Mouse (Mus musculus) spleen, postnatal 4 days (tissue): ENCODE data around the gene Tnrc6a.
"Not testable (repeated sequence)": the region's sequence is repeated elsewhere in the genome, so short reads cannot be mapped to it uniquely, and the experiment has no call there.

Source experiments
- DNase-seq, 2 experiments: peaks; one replicate each; pipeline ENCODE4 v3.0.0; 2022; ENCODE audit warnings: low spot score in 2 of 2

Tnrc6a gene

DNA sequence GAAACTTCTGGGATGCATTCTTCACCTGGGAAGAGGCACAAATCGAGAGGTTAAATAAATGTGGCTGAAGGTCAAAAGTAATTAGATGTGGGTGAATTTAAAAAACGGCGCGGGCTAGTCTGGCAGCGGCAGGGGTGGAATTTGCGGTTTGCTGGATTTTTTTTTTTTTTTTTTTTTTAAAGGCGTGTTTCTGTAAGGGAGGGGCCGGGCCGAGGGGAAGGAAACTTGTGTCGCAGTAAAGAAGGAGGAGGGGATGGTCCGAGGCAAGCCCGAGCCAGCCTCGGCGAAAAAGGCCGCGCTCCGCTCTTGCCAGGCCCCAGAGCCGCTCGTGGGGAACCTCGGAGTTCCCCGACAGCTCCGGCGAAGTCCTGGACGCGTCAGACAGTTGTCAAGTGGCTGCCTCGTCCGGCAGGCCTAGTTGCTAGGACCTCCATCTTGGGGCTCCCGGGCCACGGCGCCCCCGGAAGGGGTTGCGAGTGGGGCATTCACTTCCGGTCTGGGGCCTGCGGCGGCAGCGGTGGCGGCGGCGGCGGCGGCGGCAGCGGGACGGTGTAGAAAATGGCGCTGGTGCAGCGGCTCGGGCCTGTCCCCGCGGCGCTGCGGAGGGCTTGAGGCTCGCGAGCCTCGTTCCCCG lies at the start of gene Tnrc6a:
Tnrc6a (plus strand) TSS at position 221 of the 634 bp plus-strand sequence.
- DNase-seq, result peak; percentile 91 to 95

DNA sequence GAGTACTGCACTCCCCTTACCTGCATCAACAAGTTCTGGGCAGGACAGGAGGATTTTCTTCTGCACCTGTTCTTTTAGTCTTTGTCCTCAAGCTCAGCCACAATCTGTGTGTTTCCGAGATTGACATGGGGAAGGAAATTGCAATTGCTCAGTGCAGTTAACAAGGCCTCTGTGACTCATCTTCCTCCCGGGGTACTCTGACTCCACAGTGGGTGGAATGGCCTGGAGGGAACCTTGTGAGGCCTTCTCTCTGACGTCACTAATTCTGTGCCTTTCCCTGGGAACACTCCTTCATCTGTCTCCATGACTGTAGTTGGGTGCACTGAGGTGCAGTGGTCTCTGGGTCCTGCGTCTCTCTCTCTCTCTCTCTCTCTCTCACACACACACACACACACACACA lies 41.4 kb upstream of the Tnrc6a start:
- DNase-seq, result no peak

DNA sequence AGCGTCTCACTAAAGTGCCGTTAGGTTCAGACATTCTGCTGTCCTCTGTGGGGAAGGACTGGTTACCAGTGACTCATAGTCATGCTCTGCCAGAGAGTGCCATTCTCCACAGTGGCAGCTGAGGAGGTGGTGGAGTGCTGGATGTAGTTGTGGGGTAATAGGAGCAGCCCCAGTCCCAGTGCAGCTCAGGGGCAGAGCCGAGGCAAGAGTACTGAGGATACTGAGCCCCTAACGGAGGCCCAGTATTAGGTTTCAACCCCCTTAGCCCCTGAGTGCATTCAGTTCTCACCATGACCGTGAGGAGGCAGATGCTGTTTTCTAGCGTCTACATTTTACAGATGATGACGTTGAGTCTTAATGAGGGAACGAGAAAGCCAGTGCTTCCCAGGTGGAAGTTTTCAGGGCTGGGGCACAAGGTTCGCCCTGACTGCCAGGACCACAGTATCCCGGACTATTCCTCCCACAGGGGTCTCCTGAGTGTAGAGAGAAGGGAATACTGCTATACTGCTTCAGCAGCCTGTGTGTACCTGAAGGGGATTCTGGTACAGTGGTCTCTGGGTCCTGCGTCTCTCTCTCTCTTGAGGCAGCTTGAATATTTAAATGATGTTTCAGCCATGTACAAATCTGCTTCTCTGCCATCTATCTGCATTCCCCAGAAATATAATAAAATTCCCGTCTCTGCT lies 40.1 kb upstream of the Tnrc6a start:
- no peak for DNase-seq

DNA sequence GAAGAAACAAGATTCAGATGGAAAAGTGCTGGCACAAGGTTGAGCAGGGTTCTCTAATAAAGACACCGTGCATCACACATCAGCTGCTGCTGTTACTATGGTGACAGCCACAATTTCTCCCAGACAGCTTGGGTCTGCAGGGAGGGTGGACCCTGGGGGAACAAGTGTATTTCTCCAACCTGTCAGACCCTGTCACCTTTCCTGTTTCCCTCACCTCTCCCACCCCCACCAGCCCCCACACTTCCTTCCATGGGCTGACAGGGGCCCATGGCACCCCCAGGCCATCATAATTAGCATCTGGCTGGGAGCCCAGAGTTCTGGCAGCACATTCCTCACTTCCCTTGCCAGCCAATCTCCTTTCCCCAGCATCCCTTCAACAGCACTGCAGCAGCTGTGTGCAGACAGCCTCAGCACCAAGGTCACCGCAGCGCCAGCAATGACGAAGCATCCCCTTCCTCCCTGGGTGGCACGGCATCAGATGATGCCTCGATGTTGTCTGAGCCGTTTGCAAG lies 39.4 kb upstream of the Tnrc6a start:
- DNase-seq, result no peak

- DNase-seq, result no peak
Observed at GRCm38 (mm10) chr7:123084708-123085107, 39.0 kb upstream of the Tnrc6a start.

- DNase-seq, result no peak
Observed at GRCm38 (mm10) chr7:123088920-123089319, 34.8 kb upstream of the Tnrc6a start.

- no peak for DNase-seq
Observed at GRCm38 (mm10) chr7:123096344-123097120, 27.2 kb upstream of the Tnrc6a start.

DNA sequence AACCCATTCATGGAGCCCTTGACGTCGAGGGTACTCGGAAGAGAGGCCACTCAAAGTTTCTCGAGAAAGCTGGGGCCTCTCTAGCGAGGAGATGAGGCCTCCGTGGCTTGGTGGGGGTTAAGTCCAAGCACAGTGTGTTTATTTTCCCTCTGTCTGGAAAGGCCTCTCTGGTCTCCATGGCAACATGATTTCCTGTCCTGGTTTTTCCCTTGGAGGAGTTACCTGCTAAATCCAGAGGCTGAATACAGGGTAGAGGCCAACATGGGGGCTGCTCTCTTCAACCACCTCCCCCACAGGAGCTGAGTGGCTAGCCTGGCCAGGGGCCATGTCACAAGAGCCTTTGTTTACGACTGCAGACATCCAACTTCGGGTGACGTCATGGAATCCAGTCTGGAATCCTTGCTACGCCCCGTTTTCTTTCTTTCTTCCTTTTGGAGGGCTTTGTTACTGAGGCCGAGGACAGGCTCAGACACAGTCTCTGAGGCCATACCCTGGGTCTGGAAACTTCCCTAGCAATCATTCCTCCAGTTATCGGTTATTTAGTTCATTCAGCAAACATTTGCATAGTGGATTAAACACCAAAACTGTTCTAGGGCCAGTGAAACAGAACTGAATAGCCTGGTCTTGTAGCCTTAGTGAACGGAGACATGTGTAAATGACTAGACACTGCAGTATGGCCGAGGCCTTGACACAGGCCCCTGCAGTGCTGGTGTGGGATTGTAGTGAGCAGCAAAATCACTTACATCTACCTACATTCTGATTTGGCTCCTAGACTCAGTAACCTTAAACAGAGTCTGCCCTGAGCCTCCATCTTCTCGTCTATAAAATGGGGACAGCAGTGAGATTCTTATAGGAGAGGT lies 25.6 kb upstream of the Tnrc6a start:
- DNase-seq, result no peak

DNA sequence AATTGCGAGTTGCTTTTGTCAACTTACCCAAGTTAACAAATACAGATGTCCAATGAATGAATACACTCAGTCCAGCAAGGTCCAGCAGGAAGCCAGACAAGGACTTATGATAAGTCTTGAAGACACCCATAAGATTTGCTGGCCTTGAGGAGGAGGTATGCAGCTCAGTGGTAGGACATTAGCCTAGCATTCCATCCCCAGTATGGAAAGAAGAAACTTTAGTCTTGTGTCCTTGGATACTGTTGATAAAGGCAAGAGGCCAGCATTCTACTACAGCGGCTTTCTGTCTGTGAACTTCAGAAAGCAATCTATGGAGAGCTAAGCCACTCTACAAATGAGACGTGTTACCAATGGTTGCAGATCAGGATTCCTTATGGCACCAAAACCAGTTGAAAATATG lies 22.4 kb upstream of the Tnrc6a start:
- DNase-seq, result no peak

DNA sequence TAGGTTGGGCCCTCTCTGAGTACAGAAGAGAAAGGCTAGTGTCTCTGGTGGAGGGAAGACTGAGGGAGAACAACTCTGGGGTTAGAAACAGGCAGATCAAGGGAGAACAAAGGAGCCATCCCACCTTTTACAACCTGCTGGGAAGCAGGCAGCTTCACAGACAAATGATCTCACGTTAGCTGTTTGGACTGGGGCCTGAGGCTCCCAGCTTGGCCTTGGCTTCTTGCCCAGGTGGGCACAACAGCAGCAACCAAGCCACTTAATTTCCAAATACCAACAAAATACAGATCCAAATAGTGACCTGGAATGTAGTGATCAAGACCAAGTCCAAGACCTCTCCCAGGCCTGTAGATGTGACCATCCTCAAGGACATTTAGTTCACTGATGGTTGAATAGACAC lies 18.3 kb upstream of the Tnrc6a start:
- DNase-seq, result not testable (repeated sequence)

DNA sequence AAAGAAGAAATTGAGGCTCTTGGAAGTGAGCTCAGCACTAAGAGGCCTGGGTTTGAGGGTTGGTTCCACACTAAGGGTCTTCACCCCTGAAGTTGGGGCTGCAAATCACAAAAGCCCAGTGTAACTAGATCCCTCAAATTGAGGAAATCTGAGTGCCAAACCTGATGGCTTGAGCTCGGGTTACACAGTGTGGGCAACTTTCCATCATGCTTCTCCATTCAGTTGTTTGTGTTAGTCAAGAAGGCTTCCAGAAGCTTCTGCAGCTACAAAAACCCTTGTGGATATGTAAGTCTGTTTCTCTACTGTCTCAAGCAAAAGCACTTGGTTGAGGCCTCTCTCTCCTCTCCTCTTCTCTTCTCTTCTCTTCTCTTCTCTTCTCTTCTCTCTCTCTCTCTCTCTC lies 17.8 kb upstream of the Tnrc6a start:
- DNase-seq, result no peak

DNA sequence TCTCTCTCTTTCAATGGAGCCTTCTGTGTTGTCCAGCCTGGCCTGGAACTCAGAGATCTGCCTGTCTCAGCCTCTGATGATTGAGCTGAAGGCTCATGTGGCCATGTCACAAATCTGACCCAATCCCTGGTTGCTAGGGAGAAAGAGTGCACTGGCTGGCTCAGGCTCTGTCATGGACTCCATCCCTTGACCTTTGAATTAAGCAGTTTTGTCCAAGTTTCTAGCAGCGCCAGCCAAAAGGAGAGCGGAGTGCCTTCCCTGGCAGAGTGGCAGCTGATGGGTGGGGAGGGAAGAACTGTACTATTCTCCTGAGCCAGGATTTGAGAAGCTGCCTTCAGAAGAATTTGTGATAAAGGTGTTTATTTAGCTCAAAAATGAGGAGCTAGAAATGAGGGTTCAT lies 17.4 kb upstream of the Tnrc6a start:
- no peak for DNase-seq

DNA sequence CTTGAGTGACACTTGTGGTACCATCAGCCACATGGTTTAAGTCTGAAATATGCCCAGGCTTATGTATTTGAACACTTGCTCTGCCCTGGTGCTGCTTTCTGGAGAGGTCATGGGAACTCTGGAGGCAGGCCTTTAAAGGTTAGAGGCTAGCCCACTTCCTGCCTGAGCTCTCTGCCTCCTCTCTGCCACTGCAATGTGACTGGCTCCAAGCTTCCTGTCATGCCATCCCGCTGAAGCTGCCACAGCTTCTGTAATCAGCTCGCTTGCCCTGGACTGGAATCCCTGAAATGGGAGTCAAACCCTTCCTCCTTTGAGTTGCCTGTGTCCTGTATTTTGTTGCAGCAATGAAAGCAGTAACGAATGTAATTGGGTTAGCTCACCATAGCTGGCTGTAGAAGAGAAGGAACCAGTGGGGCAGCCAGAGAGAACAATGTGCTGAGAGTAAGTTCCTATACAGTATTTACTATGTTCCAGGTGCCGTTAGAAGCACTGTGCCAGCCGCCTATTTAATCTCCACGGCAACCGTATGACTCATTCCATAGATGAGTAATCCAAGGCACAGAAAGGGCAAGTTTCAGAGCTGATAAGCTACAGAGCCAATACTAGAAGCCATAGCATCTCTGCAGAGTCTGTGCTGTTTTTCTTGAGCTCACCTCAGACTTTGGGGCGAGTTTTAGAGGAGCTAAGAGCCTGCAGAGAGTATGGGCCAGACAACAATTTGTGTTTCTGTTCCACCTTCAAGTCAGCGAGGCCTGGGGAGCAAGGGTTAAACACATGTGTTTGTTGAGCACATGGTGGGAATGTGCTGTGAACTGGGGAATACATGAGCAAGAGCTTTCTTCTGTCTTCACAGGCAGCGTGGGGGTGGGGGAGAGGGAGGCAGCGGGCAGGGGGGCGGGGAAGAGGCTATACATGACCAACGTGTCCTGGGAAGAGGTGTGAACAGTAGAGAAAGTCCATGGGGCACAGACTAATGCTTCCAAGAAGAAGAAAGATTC lies 15.3 kb upstream of the Tnrc6a start:
- DNase-seq, result no peak

DNA sequence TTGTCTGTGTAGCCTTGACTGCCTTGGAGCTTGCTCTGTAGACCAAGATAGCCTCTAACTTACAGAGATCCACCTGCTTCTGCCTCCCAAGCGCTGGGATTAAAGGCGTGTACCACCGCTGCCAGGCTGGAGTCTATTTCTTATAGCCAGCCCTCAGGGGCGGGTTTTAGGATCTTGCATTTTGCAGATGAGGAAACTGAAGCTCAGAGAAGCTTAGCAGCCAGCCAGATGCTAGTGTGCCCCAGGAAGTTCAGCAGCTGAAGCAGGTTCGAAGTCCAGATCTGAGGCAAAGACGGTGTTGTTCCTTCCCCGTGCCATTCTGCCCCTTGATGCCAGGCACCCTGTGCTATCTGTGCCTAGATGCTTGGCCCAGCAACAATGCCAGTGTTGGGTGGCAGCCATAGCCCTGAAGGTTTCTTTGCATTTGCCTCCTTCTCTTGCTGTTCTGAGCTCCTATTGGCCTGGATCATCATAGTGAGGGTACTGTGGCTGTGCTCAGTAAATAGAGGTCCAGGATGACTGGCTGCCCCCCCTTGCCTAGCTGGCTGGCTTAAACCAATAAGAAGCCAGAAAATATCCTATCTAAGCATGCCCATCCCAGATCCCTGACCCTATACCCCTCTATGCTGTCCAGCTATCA lies 14.2 kb upstream of the Tnrc6a start:
- no peak for DNase-seq

GRCm38 (mm10) chr7:123110135-123110534 lies 13.6 kb upstream of the Tnrc6a start:
- DNase-seq, result no peak

- DNase-seq, result no peak
Observed at GRCm38 (mm10) chr7:123113590-123113989, 10.1 kb upstream of the Tnrc6a start.

DNA sequence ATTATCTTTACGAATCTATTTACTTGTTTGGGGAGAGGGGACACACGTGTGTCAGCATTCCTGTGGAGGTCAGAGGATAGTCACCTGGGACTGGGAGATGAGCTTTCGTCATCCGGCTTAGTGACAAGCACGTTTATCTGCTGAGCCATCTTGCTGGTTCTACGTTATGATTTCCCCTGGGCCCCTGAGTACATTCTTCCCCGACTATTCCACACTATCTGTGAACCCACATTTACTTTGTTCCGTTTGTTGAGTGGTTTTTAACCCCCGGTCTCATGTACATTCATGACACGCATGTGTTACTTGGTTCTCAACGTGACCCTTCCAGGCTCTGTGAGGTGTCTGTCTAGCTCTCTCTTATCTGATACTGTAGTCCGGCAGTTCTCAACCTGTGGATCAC lies 6.9 kb upstream of the Tnrc6a start:
- no peak for DNase-seq

GRCm38 (mm10) chr7:123117209-123117608 lies 6.5 kb upstream of the Tnrc6a start:
- no peak for DNase-seq

GRCm38 (mm10) chr7:123120516-123120915 lies 3.2 kb upstream of the Tnrc6a start:
- no peak for DNase-seq

- DNase-seq, result no peak
Observed at GRCm38 (mm10) chr7:123124299-123124716, 623 bp downstream of the Tnrc6a start.
